Mouse (Mus musculus): ENCODE measurements around the gene Ncs1. TPM values are rescaled to one million over a fixed set of nuclear protein-coding genes. Genes with fewer than 3 reads are reported as not detected.

The Ncs1 gene
- polyA plus RNA-seq, 1 experiment from 2014 or later: 116 TPM

DNA sequence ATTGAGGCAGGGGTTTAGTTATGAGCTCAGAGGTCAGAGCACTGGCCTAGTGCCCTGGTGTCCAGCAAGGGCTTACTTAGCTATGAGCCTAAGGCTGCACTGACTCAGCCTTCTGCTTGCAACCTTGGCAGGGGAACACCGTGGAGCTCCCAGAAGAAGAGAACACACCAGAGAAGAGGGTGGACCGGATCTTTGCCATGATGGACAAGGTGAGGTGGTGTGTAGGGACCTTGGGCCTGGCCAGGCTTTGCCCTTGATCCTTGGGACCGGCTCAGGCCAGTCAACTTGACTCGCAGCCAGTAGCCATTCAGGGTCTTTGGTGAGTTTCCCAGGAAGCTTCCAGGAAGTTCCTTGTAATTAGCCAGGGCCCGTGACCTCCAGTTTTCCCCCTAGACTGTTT, 38.9 kb downstream of the Ncs1 start:
- ATAC-seq (replicated peaks): no peak
- Histone ChIP-seq H3K27ac (replicated peaks) (no peak overlapping the region), H3K9ac (replicated peaks) (no peak overlapping the region), H3K27me3 (no peaks in the 10 kb centered on the region), H3K4me3 (no peak overlapping the region), H3K4me2 (replicated peaks) (no peak overlapping the region), H3K4me1 (peaks cover 7% of the 10 kb centered on the region), H3K36me3 (peaks cover 70% of the 10 kb centered on the region), H3K9me3 (no peaks in the 10 kb centered on the region)
- WGBS: 91% methylated on average over 5 of the region's 5 CpGs

DNA sequence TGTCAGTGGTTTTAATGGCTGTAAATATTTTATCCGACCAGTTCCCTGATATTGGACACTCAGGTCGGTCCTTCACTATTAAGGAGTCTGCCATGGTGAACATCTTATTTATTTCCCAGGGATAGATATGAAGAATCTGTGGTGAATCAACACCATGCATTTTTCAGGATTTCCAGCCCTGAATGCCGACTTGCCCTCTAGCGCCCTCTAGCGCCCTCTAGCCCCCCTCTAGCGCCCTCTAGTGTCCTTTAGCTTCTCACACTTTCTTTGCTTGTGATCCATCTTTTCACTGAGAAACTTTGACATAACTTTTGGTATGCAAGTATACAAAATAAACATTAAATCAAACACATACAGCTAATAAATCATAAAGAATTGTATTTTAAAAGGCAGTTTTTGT, 45.8 kb downstream of the Ncs1 start:
- H3K9ac ChIP-seq (replicated peaks): no peak overlapping the region
- H3K36me3 ChIP-seq: peaks cover 41% of the 10 kb centered on the region
- no peaks in the 10 kb centered on the region for H3K9me3 ChIP-seq
- H3K27me3 ChIP-seq: no peaks in the 10 kb centered on the region
- no peak overlapping the region for H3K4me3 ChIP-seq
- H3K4me1 ChIP-seq: no peaks in the 10 kb centered on the region
- H3K4me2 ChIP-seq (replicated peaks): no peak overlapping the region
- no peak overlapping the region for H3K27ac ChIP-seq (replicated peaks)
- 8% methylated on average over 6 of the region's 6 CpGs for WGBS
- no peak for ATAC-seq (replicated peaks)

DNA sequence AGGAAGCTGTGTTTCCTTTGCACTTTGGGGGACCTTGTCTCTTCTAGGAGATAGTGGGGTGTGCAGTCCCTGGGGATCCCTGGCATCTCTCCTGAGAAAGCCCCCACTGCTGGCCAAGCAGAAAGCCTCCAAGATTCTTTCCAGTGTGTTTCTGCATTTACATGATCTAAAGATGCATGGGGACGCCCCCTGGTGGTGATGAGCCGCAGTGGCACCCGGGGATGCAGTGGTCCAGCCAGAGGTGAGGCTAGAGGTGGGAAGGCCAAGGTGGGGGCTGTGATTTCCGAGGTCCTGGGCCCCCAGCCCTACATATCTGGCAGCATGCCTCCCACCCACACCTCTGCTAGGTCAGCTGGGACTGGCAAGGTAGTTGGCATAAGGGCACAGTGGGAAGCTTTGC, 49.4 kb downstream of the Ncs1 start:
- 0% methylated on average over 4 of the region's 4 CpGs for WGBS
- peaks cover 11% of the 10 kb centered on the region for H3K36me3 ChIP-seq
- H3K4me1 ChIP-seq: peaks cover 6% of the 10 kb centered on the region
- no peaks in the 10 kb centered on the region for H3K9me3 ChIP-seq
- H3K4me2 ChIP-seq (replicated peaks): no peak overlapping the region
- H3K4me3 ChIP-seq: no peak overlapping the region
- no peak overlapping the region for H3K27ac ChIP-seq (replicated peaks)
- ATAC-seq (replicated peaks): no peak
- H3K27me3 ChIP-seq: no peaks in the 10 kb centered on the region
- H3K9ac ChIP-seq (replicated peaks): no peak overlapping the region

DNA sequence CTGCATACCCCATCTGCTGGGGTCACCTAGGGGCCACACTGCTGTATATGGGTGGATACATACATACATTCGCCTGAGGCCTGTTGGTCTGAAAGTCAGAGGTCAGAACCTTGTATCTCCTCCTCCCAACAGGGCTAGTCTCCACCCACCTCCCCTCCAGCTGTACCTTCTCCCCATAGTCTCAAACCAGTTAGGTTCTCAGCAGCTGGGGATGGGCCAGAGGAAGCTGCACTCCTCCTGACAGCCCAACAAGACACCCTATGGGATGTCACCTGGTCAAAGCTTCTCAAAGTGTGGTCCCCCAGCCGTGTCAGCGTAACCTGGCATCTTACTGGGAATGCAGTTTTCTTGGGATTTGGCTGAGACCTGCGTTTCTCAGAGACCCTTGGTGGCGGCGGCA, 50.8 kb downstream of the Ncs1 start:
- peaks cover 6% of the 10 kb centered on the region for H3K36me3 ChIP-seq
- no peaks in the 10 kb centered on the region for H3K9me3 ChIP-seq
- H3K4me2 ChIP-seq (replicated peaks): no peak overlapping the region
- WGBS: 78% methylated on average over 6 of the region's 6 CpGs
- H3K9ac ChIP-seq (replicated peaks): no peak overlapping the region
- no peaks in the 10 kb centered on the region for H3K27me3 ChIP-seq
- H3K27ac ChIP-seq (replicated peaks): no peak overlapping the region
- peaks cover 6% of the 10 kb centered on the region for H3K4me1 ChIP-seq
- ATAC-seq (replicated peaks): no peak
- no peak overlapping the region for H3K4me3 ChIP-seq

DNA sequence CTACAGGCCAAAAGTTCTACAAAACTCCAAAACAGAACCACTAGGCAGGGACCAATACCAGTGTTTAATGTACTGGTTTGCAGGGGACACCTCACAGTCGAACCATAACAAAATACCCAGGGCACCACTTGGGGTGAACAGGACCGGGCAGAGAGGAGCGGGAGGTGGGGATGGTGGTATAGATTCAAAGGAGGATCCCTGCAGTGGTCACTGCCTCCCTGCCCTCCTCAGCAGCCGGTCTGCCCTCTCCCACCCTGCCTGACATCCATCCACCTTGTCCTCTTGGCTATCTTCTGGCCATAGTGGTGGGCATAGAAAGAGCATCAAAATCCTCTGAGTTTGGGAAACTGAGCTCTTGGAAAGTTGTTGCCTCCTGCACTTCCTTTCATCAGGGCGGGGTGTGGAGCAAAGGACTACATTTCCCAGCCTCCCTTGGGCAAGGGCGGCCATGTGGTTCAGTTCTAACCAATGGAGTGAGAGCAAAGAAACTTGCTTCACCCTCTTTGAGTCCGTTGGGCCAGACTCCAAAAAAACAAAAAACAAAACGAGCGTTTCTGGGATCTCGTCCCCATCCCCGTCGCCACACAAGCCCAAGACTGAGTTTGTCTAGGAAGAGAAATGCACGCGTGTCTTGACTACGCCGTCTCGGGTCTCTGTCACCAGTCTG, 52.1 kb downstream of the Ncs1 start:
- H3K4me1 ChIP-seq: peaks cover 6% of the 10 kb centered on the region
- WGBS: 2% methylated on average over 17 of the region's 17 CpGs

DNA sequence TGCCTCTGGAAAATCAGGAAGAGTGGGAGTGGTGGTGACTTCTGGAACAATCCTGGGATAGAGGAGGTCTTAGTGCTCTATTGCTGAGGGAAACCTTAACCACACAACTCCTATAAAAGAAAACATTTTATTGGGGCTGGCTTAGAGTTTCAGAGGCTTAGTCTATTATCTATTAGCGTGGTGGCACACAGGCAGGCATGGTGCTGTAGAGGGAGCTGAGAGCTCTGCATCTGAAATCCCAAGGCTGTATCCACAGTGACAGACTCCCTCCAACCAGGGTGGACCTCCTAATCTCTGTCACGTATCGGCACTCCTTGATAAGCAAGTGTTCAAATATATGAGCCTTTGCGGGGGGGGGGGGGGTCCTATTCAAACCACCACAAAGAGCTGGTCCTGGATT, 53.2 kb downstream of the Ncs1 start:
- Histone ChIP-seq H3K27ac (replicated peaks) (no peak overlapping the region), H3K9ac (replicated peaks) (no peak overlapping the region), H3K36me3 (no peaks in the 10 kb centered on the region), H3K27me3 (no peaks in the 10 kb centered on the region), H3K9me3 (no peaks in the 10 kb centered on the region), H3K4me2 (replicated peaks) (peak overlapping the region; percentile 57), H3K4me3 (no peak overlapping the region), H3K4me1 (peaks cover 6% of the 10 kb centered on the region)
- ATAC-seq (replicated peaks): no peak
- WGBS: 47% methylated on average over 4 of the region's 4 CpGs

More for the DNA sequence above, 52.1 kb downstream of the Ncs1 start:
- H3K9me3 ChIP-seq: no peaks in the 10 kb centered on the region
- no peaks in the 10 kb centered on the region for H3K36me3 ChIP-seq
- peak overlapping the region; percentile 47 for H3K9ac ChIP-seq (replicated peaks)
- H3K27ac ChIP-seq (replicated peaks): no peak overlapping the region
- peak overlapping the region; percentile 47 for H3K4me3 ChIP-seq
- H3K27me3 ChIP-seq: no peaks in the 10 kb centered on the region
- peak overlapping the region; percentile 57 for H3K4me2 ChIP-seq (replicated peaks)
- peak; percentile 90 for ATAC-seq (replicated peaks)

DNA sequence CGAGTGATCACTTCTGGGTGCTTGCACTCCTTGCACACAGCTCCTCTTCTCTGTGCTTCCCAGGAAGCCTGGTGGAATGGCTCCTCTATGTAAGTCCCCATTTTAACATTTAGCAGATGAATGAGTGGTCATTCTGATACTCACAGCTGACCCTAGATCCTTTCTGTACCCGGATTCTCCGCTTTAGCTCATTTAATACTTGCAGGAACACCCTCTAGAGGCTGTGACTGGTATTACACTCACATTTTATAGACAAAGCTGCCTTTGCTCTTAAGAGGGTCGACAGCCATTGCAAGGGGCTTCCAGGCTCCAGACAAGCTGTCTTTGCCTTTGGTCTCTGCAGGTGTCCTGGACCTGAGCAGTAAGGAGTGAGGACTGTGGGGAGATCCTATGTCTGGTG, 53.6 kb downstream of the Ncs1 start:
- Histone ChIP-seq H3K36me3 (no peaks in the 10 kb centered on the region), H3K4me3 (no peak overlapping the region), H3K9ac (replicated peaks) (no peak overlapping the region), H3K9me3 (no peaks in the 10 kb centered on the region), H3K4me1 (peaks cover 6% of the 10 kb centered on the region), H3K27ac (replicated peaks) (no peak overlapping the region), H3K27me3 (no peaks in the 10 kb centered on the region), H3K4me2 (replicated peaks) (peak overlapping the region; percentile 57)
- WGBS: 26% methylated on average over 4 of the region's 4 CpGs
- no peak for ATAC-seq (replicated peaks)

DNA sequence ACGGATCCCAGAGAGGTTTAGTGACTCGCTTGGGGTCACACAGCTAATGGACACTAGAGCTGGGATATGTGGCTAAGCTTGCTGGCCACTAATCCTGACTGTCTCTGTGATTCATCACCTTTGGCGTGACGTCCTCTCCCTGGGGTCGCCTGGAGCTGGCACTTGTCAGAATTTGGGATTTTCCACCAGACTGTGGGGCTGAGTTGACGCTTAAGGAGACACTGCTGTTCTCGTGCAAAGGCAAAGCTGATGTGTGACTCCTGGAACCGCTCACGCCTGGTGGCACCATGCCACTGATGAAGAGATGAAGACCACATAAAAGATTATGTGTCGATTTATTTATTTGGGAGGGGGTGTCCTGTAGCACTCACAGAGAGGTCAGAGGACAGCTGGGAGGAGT, 54.4 kb downstream of the Ncs1 start:
- peaks cover 6% of the 10 kb centered on the region for H3K4me1 ChIP-seq
- no peak for ATAC-seq (replicated peaks)
- H3K4me3 ChIP-seq: no peak overlapping the region
- H3K4me2 ChIP-seq (replicated peaks): no peak overlapping the region
- 85% methylated on average over 10 of the region's 10 CpGs for WGBS
- H3K27ac ChIP-seq (replicated peaks): no peak overlapping the region
- no peak overlapping the region for H3K9ac ChIP-seq (replicated peaks)
- H3K9me3 ChIP-seq: no peaks in the 10 kb centered on the region
- no peaks in the 10 kb centered on the region for H3K27me3 ChIP-seq
- H3K36me3 ChIP-seq: no peaks in the 10 kb centered on the region

DNA sequence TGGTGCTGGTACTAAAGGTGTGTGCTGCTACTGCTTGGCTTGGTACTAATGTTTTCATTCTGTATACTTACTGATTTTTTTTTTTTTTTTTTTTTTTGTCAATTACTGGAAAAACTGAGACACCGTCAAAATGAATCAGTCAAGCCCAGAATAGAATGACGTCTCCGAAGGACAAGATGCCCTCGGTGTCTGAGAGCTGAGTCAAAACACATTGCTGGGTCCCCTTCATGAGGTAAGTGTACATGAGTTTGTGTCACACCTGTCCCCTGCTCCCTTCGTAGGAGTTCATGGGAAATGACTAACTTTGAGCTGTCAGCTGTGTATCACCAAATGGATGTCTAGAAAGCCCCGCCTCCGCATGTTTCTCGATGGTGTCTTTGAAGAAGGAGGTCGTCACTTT, 57.6 kb downstream of the Ncs1 start:
- no peak overlapping the region for H3K27ac ChIP-seq (replicated peaks)
- 89% methylated on average over 9 of the region's 9 CpGs for WGBS
- H3K4me3 ChIP-seq: no peak overlapping the region
- H3K9me3 ChIP-seq: no peaks in the 10 kb centered on the region
- no peak for ATAC-seq (replicated peaks)
- H3K27me3 ChIP-seq: no peaks in the 10 kb centered on the region
- H3K4me1 ChIP-seq: peaks cover 4% of the 10 kb centered on the region
- H3K9ac ChIP-seq (replicated peaks): no peak overlapping the region
- H3K36me3 ChIP-seq: no peaks in the 10 kb centered on the region
- H3K4me2 ChIP-seq (replicated peaks): no peak overlapping the region

DNA sequence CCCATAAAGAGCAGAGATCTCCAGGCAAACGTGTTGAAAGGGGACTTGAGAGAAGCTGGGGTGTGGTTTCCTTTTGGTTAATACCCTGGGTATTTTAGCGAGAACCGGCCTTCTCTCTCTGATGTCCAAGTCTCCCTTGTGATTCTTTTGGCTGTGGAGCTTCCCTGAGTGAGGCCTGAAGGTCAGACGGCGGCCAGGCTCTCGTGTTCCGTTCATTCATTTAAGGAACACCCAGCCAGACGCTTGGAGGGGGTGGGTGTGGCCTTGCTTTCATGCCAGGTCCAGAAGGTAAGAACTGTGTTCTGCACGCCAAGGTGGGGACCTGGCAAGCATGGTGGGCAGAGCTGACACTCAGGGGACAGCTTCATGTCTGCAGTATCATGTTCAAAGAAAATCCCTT, 58.6 kb downstream of the Ncs1 start:
- Histone ChIP-seq H3K9me3 (no peaks in the 10 kb centered on the region), H3K27me3 (no peaks in the 10 kb centered on the region), H3K9ac (replicated peaks) (no peak overlapping the region), H3K36me3 (no peaks in the 10 kb centered on the region), H3K4me2 (replicated peaks) (no peak overlapping the region), H3K4me1 (no peaks in the 10 kb centered on the region), H3K4me3 (no peak overlapping the region), H3K27ac (replicated peaks) (no peak overlapping the region)
- WGBS: 82% methylated on average over 9 of the region's 9 CpGs
- no peak for ATAC-seq (replicated peaks)

DNA sequence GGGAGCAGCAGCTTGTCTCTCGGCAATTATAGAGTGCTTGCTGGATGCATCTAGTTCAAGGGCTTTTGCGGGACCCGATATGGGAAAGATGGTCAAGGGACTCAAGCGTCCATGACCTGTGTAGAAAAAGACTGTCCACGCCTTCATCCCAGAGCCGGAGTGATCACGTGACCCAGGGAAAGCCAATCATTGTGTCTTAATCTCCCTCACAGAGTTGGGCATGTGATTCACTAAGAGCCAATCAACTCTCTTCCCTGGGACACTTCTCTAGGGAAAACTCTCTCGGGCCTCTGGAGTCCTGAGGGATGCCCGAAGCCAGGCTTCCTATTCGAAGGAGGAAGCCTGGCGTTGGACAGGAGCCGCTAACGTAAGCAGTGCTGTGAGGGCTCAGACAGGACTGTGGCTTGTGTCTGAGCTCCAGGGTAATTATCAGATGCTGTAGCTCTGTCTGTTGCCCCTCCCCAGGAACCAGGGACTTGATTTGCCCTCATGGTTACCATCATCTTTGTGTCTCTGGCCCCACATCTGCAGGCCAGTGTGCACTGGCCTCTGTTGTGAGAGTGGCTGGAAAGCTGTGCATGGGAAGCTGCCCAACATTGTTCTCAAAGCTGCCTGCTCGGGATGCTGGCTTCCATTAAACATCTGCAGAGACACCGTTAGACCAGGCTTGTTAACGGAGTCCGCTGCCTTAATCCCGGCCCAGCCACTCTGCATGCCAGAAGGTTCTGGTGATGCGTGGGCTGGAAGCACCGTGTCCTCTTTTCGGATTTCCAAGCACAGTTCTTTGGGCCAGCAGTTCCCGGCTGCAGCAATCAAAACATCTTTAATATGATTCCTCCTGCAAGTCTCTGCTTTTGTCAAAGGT, 59.4 kb downstream of the Ncs1 start:
- no peaks in the 10 kb centered on the region for H3K9me3 ChIP-seq
- H3K4me2 ChIP-seq (replicated peaks): no peak overlapping the region
- no peaks in the 10 kb centered on the region for H3K27me3 ChIP-seq
- no peak overlapping the region for H3K4me3 ChIP-seq
- no peak overlapping the region for H3K27ac ChIP-seq (replicated peaks)
- 80% methylated on average over 22 of the region's 22 CpGs for WGBS
- no peaks in the 10 kb centered on the region for H3K4me1 ChIP-seq
- ATAC-seq (replicated peaks): no peak
- no peak overlapping the region for H3K9ac ChIP-seq (replicated peaks)
- H3K36me3 ChIP-seq: no peaks in the 10 kb centered on the region

DNA sequence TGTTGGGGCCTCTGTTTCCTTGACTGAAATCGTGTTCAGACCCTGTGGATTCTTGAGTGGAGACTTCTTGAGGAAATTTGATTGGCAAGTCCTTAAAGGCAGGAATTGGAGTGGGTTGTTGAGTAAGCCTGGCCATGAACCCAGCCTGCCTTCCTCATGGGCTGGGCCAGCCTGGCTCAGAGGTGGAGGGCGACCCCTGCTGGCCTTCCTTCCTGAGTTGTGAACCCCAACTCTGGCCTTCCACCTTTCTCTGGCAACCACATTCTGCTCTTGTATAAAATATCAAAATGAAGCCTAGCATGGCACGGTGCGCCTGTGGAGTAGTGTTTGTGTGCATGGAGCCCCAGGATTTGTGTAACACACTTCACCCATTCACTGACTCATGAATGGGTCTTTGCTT, 60.1 kb downstream of the Ncs1 start:
- Histone ChIP-seq H3K27ac (replicated peaks) (no peak overlapping the region), H3K4me3 (no peak overlapping the region), H3K9ac (replicated peaks) (no peak overlapping the region), H3K4me2 (replicated peaks) (no peak overlapping the region), H3K27me3 (no peaks in the 10 kb centered on the region), H3K9me3 (no peaks in the 10 kb centered on the region), H3K36me3 (no peaks in the 10 kb centered on the region), H3K4me1 (no peaks in the 10 kb centered on the region)
- 39% methylated on average over 4 of the region's 4 CpGs for WGBS
- no peak for ATAC-seq (replicated peaks)

All from forebrain, embryonic 15.5 days (tissue).